Mouse (Mus musculus) liver, embryonic 12.5 days (tissue): Measurements from ENCODE around the gene Rftn1. TPM values are rescaled to one million over a fixed set of nuclear protein-coding genes. Genes with fewer than 3 reads are reported as not detected.

Source experiments
- ATAC-seq: fragments of 200-750 bp; cut with Nextera tagmentation; 2 replicates; pipeline ENCODE4 v1.8.0; 2017; ENCODE audit warnings: moderate number of reproducible peaks, mild to moderate bottlenecking, moderate library complexity
- H3K27ac ChIP-seq: fragments of 300-500 bp; sonication (generic); 2 replicates; pipeline ENCODE4 v1.5.1; 2016; ENCODE audit warnings: mild to moderate bottlenecking
- H3K27me3 ChIP-seq: fragments of 300-500 bp; sonication (generic); replicated peaks from 2 replicates; pipeline ENCODE4 v1.6.1; 2016; ENCODE audit warnings: mild to moderate bottlenecking, moderate library complexity
- H3K36me3 ChIP-seq: fragments of 300-500 bp; sonication (generic); 2 replicates; pipeline ENCODE4 v1.6.1; 2016; ENCODE audit warnings: mild to moderate bottlenecking, moderate library complexity
- H3K4me1 ChIP-seq: fragments of 300-500 bp; sonication (generic); 2 replicates; pipeline ENCODE4 v1.6.1; 2016
- H3K4me2 ChIP-seq: fragments of 300-500 bp; sonication (generic); 2 replicates; pipeline ENCODE4 v1.6.1; 2016; ENCODE audit warnings: mild to moderate bottlenecking, moderate library complexity
- H3K4me3 ChIP-seq: fragments of 300-500 bp; sonication (generic); 2 replicates; pipeline ENCODE4 v1.5.1; 2016; ENCODE audit warnings: mild to moderate bottlenecking, moderate library complexity
- H3K9ac ChIP-seq: fragments of 300-500 bp; sonication (generic); 2 replicates; pipeline ENCODE4 v1.6.1; 2016; ENCODE audit warnings: mild to moderate bottlenecking, moderate library complexity
- H3K9me3 ChIP-seq: fragments of 300-500 bp; sonication (generic); replicated peaks from 2 replicates; pipeline ENCODE4 v1.6.1; 2016; ENCODE audit warnings: mild to moderate bottlenecking, moderate library complexity
- WGBS: fragments of 180-500 bp; shearing (Covaris S2); methylation state at CpG from one replicate; pipeline ENCODE4 v1.1.7; 2016; ENCODE audit not compliant: insufficient replicate concordance; 5-methylcytosine and 5-hydroxymethylcytosine counted together
- polyA plus RNA-seq: library from polyadenylated mRNA; unstranded; fragments of >200 nt; fragmentation: Nextera tagmentation; extraction: Ambion mirVana; gene quantifications from 2 replicates; pipeline ENCODE4 v1.2.1, GENCODE M21; 2016

Rftn1 gene
- polyA plus RNA-seq, 1 experiment from 2014 or later = 11.0 TPM

DNA sequence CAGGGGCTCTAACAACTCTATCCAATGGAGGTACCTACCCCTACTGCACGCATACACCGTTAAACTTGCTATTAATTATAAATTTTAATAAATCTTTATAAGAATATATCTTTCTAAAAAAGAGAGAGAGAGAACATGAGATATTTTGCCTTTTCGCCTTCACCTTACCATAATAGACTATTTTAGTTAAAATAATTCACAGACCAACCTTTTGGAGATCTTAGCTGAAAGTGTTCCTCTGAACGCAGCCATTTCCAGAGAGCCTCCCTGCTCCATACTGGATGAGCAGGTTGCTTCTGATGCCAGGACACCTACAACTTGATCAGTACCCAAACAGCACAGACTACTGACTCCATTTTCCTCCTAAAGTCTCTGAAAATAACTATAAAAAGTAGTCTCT lies 94.2 kb downstream of the Rftn1 start:
- Histone ChIP-seq H3K9me3 (no peaks in the 10 kb centered on the region), H3K4me3 (no peak overlapping the region), H3K9ac (no peak overlapping the region), H3K4me1 (peaks cover under 1% of the 10 kb centered on the region; the same call in 1 of the 2 replicates), H3K36me3 (no peaks in the 10 kb centered on the region), H3K27me3 (no peaks in the 10 kb centered on the region), H3K4me2 (no peak overlapping the region), H3K27ac (no peak overlapping the region)
- WGBS = 84% methylated on average over 4 of the region's 4 CpGs
- ATAC-seq = no peak

DNA sequence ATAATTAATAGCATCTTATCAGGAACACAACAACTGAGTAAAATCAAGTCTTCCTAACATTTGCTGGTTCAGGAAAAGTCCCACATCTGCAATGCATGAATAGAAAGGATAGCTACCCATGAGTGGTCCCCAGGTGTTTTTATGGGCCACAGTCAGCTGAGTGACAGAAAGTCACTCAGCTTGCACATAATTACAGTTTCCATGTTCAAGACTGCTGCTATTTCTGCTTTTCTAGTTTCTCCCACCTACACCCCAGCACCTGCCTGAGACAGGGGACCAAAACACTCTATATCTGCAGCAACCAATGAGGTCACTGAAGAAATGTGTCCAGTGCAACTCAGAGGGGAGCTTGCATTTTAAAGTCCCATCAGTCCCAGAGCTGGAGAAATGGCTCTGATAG lies 95.9 kb downstream of the Rftn1 start:
- Histone ChIP-seq H3K4me1 (no peaks in the 10 kb centered on the region), H3K9ac (no peak overlapping the region), H3K36me3 (no peaks in the 10 kb centered on the region), H3K4me3 (no peak overlapping the region), H3K27me3 (no peaks in the 10 kb centered on the region), H3K9me3 (no peaks in the 10 kb centered on the region), H3K27ac (no peak overlapping the region), H3K4me2 (no peak overlapping the region)
- ATAC-seq = no peak

DNA sequence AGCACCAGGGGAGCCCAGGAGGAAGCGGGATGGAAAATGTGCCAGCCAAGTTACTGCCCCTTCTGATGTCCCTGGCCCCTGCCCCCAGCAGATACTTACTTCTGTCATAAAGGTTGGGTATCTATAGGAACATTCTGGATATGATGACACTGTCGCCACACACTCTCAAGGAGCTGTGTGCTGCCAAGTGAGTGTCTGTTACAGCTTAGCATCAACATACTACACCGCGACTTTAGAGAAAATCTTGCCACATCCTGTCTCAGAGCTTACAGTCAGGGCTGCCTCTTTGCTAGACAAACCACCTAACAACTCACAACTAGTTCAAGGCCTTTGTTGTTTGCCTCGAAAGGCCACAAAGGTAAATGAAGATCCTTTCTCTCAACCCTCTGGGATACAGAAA lies 96.4 kb downstream of the Rftn1 start:
- H3K9me3 ChIP-seq = no peaks in the 10 kb centered on the region
- H3K4me3 ChIP-seq = no peak overlapping the region
- 73% methylated on average over 5 of the region's 5 CpGs for WGBS
- no peaks in the 10 kb centered on the region for H3K4me1 ChIP-seq
- ATAC-seq = no peak
- no peaks in the 10 kb centered on the region for H3K36me3 ChIP-seq
- H3K9ac ChIP-seq = no peak overlapping the region
- no peak overlapping the region for H3K27ac ChIP-seq
- no peaks in the 10 kb centered on the region for H3K27me3 ChIP-seq
- H3K4me2 ChIP-seq = no peak overlapping the region

DNA sequence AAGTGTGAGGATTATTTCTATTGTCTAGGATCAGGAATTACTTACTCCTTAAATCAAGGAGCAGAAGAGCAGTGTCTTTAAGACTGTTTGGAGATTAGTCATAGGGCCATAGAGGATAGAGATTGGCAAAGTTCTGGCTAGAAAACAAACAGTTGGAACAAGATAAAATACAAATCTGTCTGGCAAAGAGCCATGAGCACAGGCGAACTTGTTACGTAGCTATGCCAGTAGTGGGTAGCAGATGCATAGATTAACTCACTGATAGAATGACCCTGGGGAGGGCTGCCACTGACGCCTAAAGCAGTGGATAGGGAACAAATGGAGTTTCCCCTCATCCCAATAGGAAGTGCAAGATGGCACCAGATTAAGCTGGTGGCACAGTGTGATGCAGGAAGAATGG lies 97.1 kb downstream of the Rftn1 start:
- Histone ChIP-seq H3K4me1 (no peaks in the 10 kb centered on the region), H3K9ac (no peak overlapping the region), H3K4me2 (no peak overlapping the region), H3K4me3 (no peak overlapping the region), H3K9me3 (no peaks in the 10 kb centered on the region), H3K36me3 (no peaks in the 10 kb centered on the region), H3K27me3 (no peaks in the 10 kb centered on the region), H3K27ac (no peak overlapping the region)
- no peak for ATAC-seq
- WGBS = 61% methylated on average over 3 of the region's 3 CpGs

DNA sequence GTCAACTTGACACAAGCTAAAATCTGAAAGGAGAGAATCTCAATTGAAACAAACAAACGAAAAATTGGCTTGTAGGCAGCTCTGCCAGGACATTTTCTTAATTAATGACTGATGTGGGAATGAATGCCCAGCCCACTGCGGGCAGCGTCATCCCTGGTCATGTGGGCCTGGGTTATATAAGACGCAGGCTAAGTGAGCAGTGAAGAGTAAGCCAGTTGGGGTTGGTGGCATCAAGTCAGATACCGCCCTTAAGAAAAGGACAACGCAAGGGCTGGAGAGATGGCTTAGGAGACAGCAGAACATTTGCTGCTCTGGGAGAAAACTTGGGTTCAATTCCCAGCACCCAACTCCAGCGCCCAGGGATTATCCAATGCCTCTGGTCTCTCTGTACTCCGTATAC lies 97.6 kb downstream of the Rftn1 start:
- 78% methylated on average over 8 of the region's 8 CpGs for WGBS
- Histone ChIP-seq H3K27ac (no peak overlapping the region), H3K36me3 (no peaks in the 10 kb centered on the region), H3K9ac (no peak overlapping the region), H3K4me1 (no peaks in the 10 kb centered on the region), H3K4me3 (no peak overlapping the region), H3K4me2 (no peak overlapping the region), H3K27me3 (no peaks in the 10 kb centered on the region), H3K9me3 (no peaks in the 10 kb centered on the region)
- no peak for ATAC-seq

DNA sequence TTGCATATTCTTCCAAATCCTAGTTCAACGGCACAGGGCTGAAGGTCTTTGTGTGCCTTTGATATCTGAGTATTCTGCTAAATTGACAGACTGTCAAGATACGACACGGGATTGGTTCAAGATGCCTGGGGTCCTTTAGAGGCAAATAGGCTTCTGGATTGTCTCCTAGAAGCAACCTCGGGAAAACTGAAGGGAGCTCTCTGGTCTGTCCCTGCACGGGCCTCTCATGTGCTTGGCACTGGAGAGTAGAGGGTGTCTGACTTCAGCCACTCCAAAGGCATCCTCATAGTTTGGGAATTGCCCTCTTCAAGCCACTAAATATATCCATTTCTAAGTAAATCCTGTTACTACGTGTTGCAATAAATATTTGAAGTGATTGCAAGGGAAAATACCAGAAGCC lies 98.6 kb downstream of the Rftn1 start:
- ATAC-seq = no peak
- H3K9ac ChIP-seq = no peak overlapping the region
- H3K36me3 ChIP-seq = no peaks in the 10 kb centered on the region
- H3K4me1 ChIP-seq = no peaks in the 10 kb centered on the region
- no peak overlapping the region for H3K4me3 ChIP-seq
- H3K4me2 ChIP-seq = no peak overlapping the region
- 67% methylated on average over 6 of the region's 6 CpGs for WGBS
- no peak overlapping the region for H3K27ac ChIP-seq
- H3K27me3 ChIP-seq = no peaks in the 10 kb centered on the region
- no peaks in the 10 kb centered on the region for H3K9me3 ChIP-seq

GRCm38 (mm10) chr17:50089725-50090124 lies 100.7 kb downstream of the Rftn1 start:
- Histone ChIP-seq H3K9me3 (no peaks in the 10 kb centered on the region), H3K36me3 (no peaks in the 10 kb centered on the region), H3K4me1 (no peaks in the 10 kb centered on the region), H3K4me2 (no peak overlapping the region), H3K27ac (no peak overlapping the region), H3K27me3 (no peaks in the 10 kb centered on the region), H3K9ac (no peak overlapping the region), H3K4me3 (no peak overlapping the region)
- no peak for ATAC-seq
- 74% methylated on average over 8 of the region's 8 CpGs for WGBS

DNA sequence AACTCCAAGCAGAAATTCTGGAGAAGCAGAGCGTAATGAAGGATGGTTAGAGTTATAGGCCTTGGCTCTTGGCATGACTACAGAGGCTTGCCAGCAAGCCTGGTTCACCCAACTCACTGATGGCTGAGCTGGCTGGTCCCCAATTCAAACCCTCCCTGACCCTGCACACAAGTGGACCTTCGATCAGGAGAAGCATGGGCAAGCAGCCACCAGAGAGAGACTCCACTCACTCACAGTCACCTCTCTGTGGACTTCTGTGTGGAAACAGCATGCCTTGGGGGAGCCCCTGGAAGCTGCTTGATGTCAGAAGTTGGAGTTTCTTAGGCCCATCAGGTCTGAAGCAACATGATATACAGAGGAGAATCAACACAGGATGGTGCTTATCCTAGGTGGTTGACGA lies 102.4 kb downstream of the Rftn1 start:
- Histone ChIP-seq H3K9ac (no peak overlapping the region), H3K36me3 (no peaks in the 10 kb centered on the region), H3K27ac (no peak overlapping the region), H3K9me3 (no peaks in the 10 kb centered on the region), H3K4me1 (no peaks in the 10 kb centered on the region), H3K27me3 (no peaks in the 10 kb centered on the region), H3K4me2 (no peak overlapping the region), H3K4me3 (no peak overlapping the region)
- ATAC-seq = no peak
- 62% methylated on average over 3 of the region's 3 CpGs for whole genome bisulfite sequencing

DNA sequence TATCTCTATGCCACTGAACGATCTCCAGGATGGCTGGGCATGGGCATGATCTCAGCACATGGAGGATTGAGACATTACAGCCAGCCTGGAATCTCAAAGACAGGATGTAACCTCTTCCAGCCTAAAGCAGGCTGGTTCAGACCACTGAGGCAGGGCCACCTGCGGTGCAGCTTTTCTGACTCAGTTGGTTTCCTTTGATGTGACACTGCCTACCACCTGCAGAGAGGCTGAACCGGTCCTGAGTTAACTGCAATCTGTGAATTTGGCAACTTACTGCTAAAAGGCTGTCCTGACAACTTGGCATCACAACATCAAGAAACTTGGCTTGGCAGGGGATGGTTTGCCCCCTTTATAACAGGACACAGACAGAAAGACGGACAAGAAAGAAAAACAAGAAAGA lies 103.6 kb downstream of the Rftn1 start:
- no peak overlapping the region for H3K9ac ChIP-seq
- H3K27ac ChIP-seq = no peak overlapping the region
- H3K4me3 ChIP-seq = no peak overlapping the region
- no peaks in the 10 kb centered on the region for H3K4me1 ChIP-seq
- no peaks in the 10 kb centered on the region for H3K27me3 ChIP-seq
- ATAC-seq = no peak
- H3K36me3 ChIP-seq = no peaks in the 10 kb centered on the region
- WGBS = 59% methylated on average over 4 of the region's 4 CpGs
- no peaks in the 10 kb centered on the region for H3K9me3 ChIP-seq
- no peak overlapping the region for H3K4me2 ChIP-seq

GRCm38 (mm10) chr17:50084721-50085120 lies 105.8 kb downstream of the Rftn1 start:
- WGBS = 80% methylated on average over 6 of the region's 6 CpGs
- H3K27me3 ChIP-seq = 0 out of 2 replicates have a peak, but pooled peaks cover 3% of the 10 kb centered on the region
- no peak overlapping the region for H3K4me3 ChIP-seq
- no peak overlapping the region for H3K4me2 ChIP-seq
- H3K9me3 ChIP-seq = no peaks in the 10 kb centered on the region
- no peak for ATAC-seq
- no peak overlapping the region for H3K9ac ChIP-seq
- H3K27ac ChIP-seq = no peak overlapping the region
- H3K36me3 ChIP-seq = no peaks in the 10 kb centered on the region
- no peaks in the 10 kb centered on the region for H3K4me1 ChIP-seq

GRCm38 (mm10) chr17:50083937-50084336 lies 106.5 kb downstream of the Rftn1 start:
- H3K27ac ChIP-seq = no peak overlapping the region
- H3K9me3 ChIP-seq = no peaks in the 10 kb centered on the region
- no peak for ATAC-seq
- H3K9ac ChIP-seq = no peak overlapping the region
- WGBS = 69% methylated on average over 4 of the region's 4 CpGs
- no peak overlapping the region for H3K4me2 ChIP-seq
- H3K4me1 ChIP-seq = no peaks in the 10 kb centered on the region
- no peak overlapping the region for H3K4me3 ChIP-seq
- H3K27me3 ChIP-seq = 0 out of 2 replicates have a peak, but pooled peaks cover 3% of the 10 kb centered on the region
- no peaks in the 10 kb centered on the region for H3K36me3 ChIP-seq

GRCm38 (mm10) chr17:50082947-50083346 lies 107.5 kb downstream of the Rftn1 start:
- Histone ChIP-seq H3K4me3 (no peak overlapping the region), H3K4me1 (no peaks in the 10 kb centered on the region), H3K9ac (no peak overlapping the region), H3K4me2 (no peak overlapping the region), H3K9me3 (no peaks in the 10 kb centered on the region), H3K36me3 (no peaks in the 10 kb centered on the region), H3K27ac (no peak overlapping the region), H3K27me3 (0 out of 2 replicates have a peak, but pooled peaks cover 3% of the 10 kb centered on the region)
- 74% methylated on average over 3 of the region's 3 CpGs for WGBS
- ATAC-seq = no peak

DNA sequence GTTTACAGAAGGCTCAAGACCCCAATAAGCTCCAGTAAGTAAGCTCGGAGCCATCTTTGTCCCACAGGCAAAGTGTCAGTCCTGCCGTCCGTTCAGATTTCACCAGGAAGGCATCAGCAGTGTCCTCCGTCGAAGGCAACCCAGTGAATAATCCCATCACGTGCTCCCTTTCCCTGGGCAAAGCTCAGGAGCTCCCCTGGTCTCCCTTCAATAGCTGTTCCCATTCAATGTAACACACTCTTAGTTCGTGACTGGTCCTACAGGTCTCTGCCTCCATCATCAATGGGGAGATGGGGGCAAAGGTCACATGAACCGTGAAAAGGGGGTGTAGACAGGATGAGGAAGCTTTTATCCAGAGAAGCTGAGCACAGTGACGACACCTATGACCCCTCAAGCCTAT lies 108.8 kb downstream of the Rftn1 start:
- Histone ChIP-seq H3K9me3 (no peaks in the 10 kb centered on the region), H3K4me3 (no peak overlapping the region), H3K9ac (no peak overlapping the region), H3K27me3 (0 out of 2 replicates have a peak, but pooled peaks cover 3% of the 10 kb centered on the region), H3K27ac (no peak overlapping the region), H3K36me3 (no peaks in the 10 kb centered on the region), H3K4me1 (no peaks in the 10 kb centered on the region), H3K4me2 (no peak overlapping the region)
- no peak for ATAC-seq
- WGBS = 78% methylated on average over 9 of the region's 9 CpGs
